Mouse (Mus musculus) liver, adult 2 months (tissue): ENCODE results near the gene Rtcb. TPM values are rescaled to one million over a fixed set of nuclear protein-coding genes. Genes with fewer than 3 reads are reported as not detected.

Experiments used
- DNase-seq: peaks from one replicate; pipeline ENCODE4 v3.0.0-alpha.2; 2011; ENCODE audit warnings: low read depth, low spot score; ENCODE audit errors: extremely low read depth
- H3K27ac ChIP-seq: fragments of 200-500 bp; replicated peaks from 2 replicates; pipeline ENCODE4 v1.5.1; 2012; ENCODE audit warnings: low read depth, mild to moderate bottlenecking, control low read depth, inconsistent platforms, low read length; ENCODE audit not compliant: insufficient read depth
- H3K27me3 ChIP-seq: fragments of 200-500 bp; 2 replicates; pipeline ENCODE4 v1.6.1; 2012; ENCODE audit warnings: mild to moderate bottlenecking, moderate library complexity, low read length, inconsistent platforms; ENCODE audit not compliant: control insufficient read depth, insufficient read depth
- H3K36me3 ChIP-seq: fragments of 200-500 bp; 2 replicates; pipeline ENCODE4 v1.6.1; 2012; ENCODE audit warnings: low read length, inconsistent platforms; ENCODE audit not compliant: control insufficient read depth, insufficient read depth
- H3K4me1 ChIP-seq: fragments of 200-500 bp; 2 replicates; pipeline ENCODE4 v1.6.1; 2011; ENCODE audit warnings: low read length; ENCODE audit not compliant: control insufficient read depth, insufficient read depth
- H3K4me3 ChIP-seq: fragments of 200-500 bp; 2 replicates; pipeline ENCODE4 v1.5.1; 2011; ENCODE audit warnings: low read depth, mild to moderate bottlenecking, control low read depth, low read length, moderate library complexity; ENCODE audit not compliant: insufficient read depth
- H3K79me2 ChIP-seq: fragments of 200-500 bp; 2 replicates; pipeline ENCODE4 v1.6.1; 2012; ENCODE audit warnings: inconsistent platforms, mild to moderate bottlenecking, low read length, moderate library complexity; ENCODE audit not compliant: control insufficient read depth, insufficient read depth
- H3K9ac ChIP-seq: fragments of 200-500 bp; 2 replicates; pipeline ENCODE4 v1.6.1; 2012; ENCODE audit warnings: low read depth, mild to moderate bottlenecking, control low read depth, inconsistent platforms, low read length
- CTCF ChIP-seq: fragments of 200-500 bp; IDR thresholded peaks from 2 replicates; pipeline ENCODE4 v1.5.1; 2011; ENCODE audit warnings: low read depth, low read length, control low read depth
- POLR2A ChIP-seq: fragments of 200-500 bp; IDR thresholded peaks from 2 replicates; pipeline ENCODE4 v1.6.1; 2011; ENCODE audit warnings: low read length, control low read depth; ENCODE audit not compliant: insufficient read depth; ENCODE audit errors: extremely low read depth
- WGBS: fragments of 180-500 bp; shearing (Covaris S2); methylation state at CpG from one replicate; pipeline ENCODE4 v1.1.7; 2018; 5-methylcytosine and 5-hydroxymethylcytosine counted together
- polyA plus RNA-seq: library from polyadenylated mRNA; depleted of rRNA; stranded (reverse); fragments of >200 nt; gene quantifications from 2 replicates; pipeline ENCODE4 v1.2.3, GENCODE M21; 2012; rRNA removed
- total RNA-seq: library from RNA; depleted of rRNA; stranded (reverse); fragments of >200 nt; gene quantifications from 2 replicates; pipeline ENCODE4 v1.2.3, GENCODE M21; 2014; rRNA removed

Gene Rtcb
- total and polyA plus RNA-seq, 2 experiments: 31.4 to 71.1 TPM

- H3K9ac ChIP-seq: no peak overlapping the region
- 60% methylated on average over 11 of the region's 11 CpGs for WGBS
- TF ChIP-seq POLR2A (no peak), CTCF (no peak)
- H3K4me1 ChIP-seq: peaks cover 5% of the 10 kb centered on the region; the same call in 1 of the 2 replicates
- H3K4me3 ChIP-seq: no peak overlapping the region
- H3K36me3 ChIP-seq: no peaks in the 10 kb centered on the region
- H3K27me3 ChIP-seq: peaks cover 2% of the 10 kb centered on the region; the same call in 1 of the 2 replicates
- H3K27ac ChIP-seq: no peak overlapping the region
- no peak for DNase-seq
- H3K79me2 ChIP-seq: no peaks in the 10 kb centered on the region
Observed at GRCm38 (mm10) chr10:85929208-85929591, 28.4 kb downstream of the Rtcb start.

- peaks cover 2% of the 10 kb centered on the region; the same call in 1 of the 2 replicates for H3K27me3 ChIP-seq
Observed at GRCm38 (mm10) chr10:85928499-85929207, 29.0 kb downstream of the Rtcb start.

GRCm38 (mm10) chr10:85927676-85928445, 29.8 kb downstream of the Rtcb start, which contains the start of gene Ascl4:
Ascl4 (plus strand) TSS chr10:85927681.
- WGBS: 3% methylated on average over 23 of the region's 23 CpGs
- H3K9ac ChIP-seq: 0 out of 2 replicates have a peak within 1 kb of the TSS, but pooled peaks have one; percentile 21
- peak; percentile 5 for DNase-seq

More at GRCm38 (mm10) chr10:85928499-85929207, 29.0 kb downstream of the Rtcb start:
- DNase-seq: peak; percentile 13
- TF ChIP-seq CTCF: peak; percentile 29
- TF ChIP-seq POLR2A: no peak
- WGBS: 1% methylated on average over 63 of the region's 63 CpGs
- Histone ChIP-seq H3K27ac (no peak overlapping the region), H3K79me2 (no peaks in the 10 kb centered on the region), H3K36me3 (no peaks in the 10 kb centered on the region), H3K9ac (0 out of 2 replicates have a peak overlapping the region, but pooled peaks have one; percentile 21), H3K4me3 (peak overlapping the region; percentile 62), H3K4me1 (peaks cover 5% of the 10 kb centered on the region; the same call in 1 of the 2 replicates)

GRCm38 (mm10) chr10:85916498-85917309, 40.9 kb downstream of the Rtcb start, which contains the start of gene Prdm4:
Prdm4 (minus strand) TSS chr10:85917142.
- peak; percentile 93 for DNase-seq
- no peaks in the 10 kb centered on the region for H3K27me3 ChIP-seq
- H3K27ac ChIP-seq: peak within 1 kb of the TSS; percentile 60
- H3K4me3 ChIP-seq: peak within 1 kb of the TSS; percentile 100
- H3K4me1 ChIP-seq: peaks cover 4% of the 10 kb centered on the region
- peaks cover 12% of the 10 kb centered on the region for H3K36me3 ChIP-seq
- no peaks in the 10 kb centered on the region for H3K79me2 ChIP-seq
- WGBS: 1% methylated on average over 90 of the region's 90 CpGs
- TF ChIP-seq POLR2A (no peak), CTCF (peak; percentile 21; the same call in 1 of the 2 replicates)
- H3K9ac ChIP-seq: peak within 1 kb of the TSS; percentile 84

More at GRCm38 (mm10) chr10:85927676-85928445, 29.8 kb downstream of the Rtcb start, which contains the start of gene Ascl4:
- TF ChIP-seq POLR2A (no peak), CTCF (no peak)
- Histone ChIP-seq H3K27me3 (peaks cover 2% of the 10 kb centered on the region; the same call in 1 of the 2 replicates), H3K4me3 (peak within 1 kb of the TSS; percentile 62), H3K27ac (no peak within 1 kb of the TSS), H3K36me3 (no peaks in the 10 kb centered on the region), H3K4me1 (peaks cover 5% of the 10 kb centered on the region; the same call in 1 of the 2 replicates), H3K79me2 (no peaks in the 10 kb centered on the region)

Other genes with a start within 250 kb of the Rtcb start
- 12.4 and 12.8 TPM in 2 replicates for gene Pwp1, start 128.3 kb downstream of the Rtcb start, total RNA-seq
- gene Pwp1, start 128.3 kb downstream of the Rtcb start, polyA plus RNA-seq: 5.8 and 6.4 TPM in 2 replicates
- gene Prdm4, start 40.7 kb downstream of the Rtcb start, total RNA-seq: 3.7 and 5.2 TPM in 2 replicates
- gene Prdm4, start 40.7 kb downstream of the Rtcb start, polyA plus RNA-seq: 4.6 and 6.3 TPM in 2 replicates
- not detected in 2 replicates for gene Ascl4, start 30.1 kb downstream of the Rtcb start, total RNA-seq
- gene Ascl4, start 30.1 kb downstream of the Rtcb start, polyA plus RNA-seq: 0.04 TPM in 1 of 2 replicates, not detected in the other
- gene Bpifc, start 54.1 kb upstream of the Rtcb start, total RNA-seq: not detected in 2 replicates
- gene Bpifc, start 54.1 kb upstream of the Rtcb start, polyA plus RNA-seq: not detected in 2 replicates
- gene Fbxo7, start 64.1 kb upstream of the Rtcb start, total RNA-seq: 13.0 and 14.8 TPM in 2 replicates
- 15.3 and 19.9 TPM in 2 replicates for gene Fbxo7, start 64.1 kb upstream of the Rtcb start, polyA plus RNA-seq